Mouse (Mus musculus) right cerebral cortex, adult 2 months (tissue): ENCODE results near the gene Pacs2.
A peak's percentile ranks its signal among the peaks of the same experiment; 100 is the strongest.

Experiments
- DNase-seq, 2 experiments: peaks; one replicate each; pipeline ENCODE4 v3.0.0; 2021 to 2022; ENCODE audit warnings: low spot score in 2 of 2

Pacs2 gene

DNA sequence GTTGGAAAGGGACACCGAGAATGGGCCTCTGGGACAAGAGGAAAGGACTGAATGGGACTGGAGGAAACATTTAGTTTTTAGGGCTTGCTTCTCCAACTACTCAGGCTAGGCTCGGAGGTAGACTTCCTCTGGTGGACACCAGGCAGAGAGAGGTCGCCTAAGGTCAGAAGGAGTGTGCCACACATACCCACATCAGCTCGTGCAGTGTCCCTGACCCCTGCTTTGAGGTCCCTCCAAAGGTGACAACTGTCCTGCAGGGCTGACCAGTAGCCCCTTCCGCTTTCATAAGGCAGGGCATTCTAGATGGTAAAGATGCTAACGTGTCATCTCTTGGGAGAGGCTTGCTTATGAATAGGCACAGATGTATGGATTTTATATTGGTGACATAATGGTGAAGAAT lies 61.2 kb downstream of the Pacs2 start:
- no peak for DNase-seq

DNA sequence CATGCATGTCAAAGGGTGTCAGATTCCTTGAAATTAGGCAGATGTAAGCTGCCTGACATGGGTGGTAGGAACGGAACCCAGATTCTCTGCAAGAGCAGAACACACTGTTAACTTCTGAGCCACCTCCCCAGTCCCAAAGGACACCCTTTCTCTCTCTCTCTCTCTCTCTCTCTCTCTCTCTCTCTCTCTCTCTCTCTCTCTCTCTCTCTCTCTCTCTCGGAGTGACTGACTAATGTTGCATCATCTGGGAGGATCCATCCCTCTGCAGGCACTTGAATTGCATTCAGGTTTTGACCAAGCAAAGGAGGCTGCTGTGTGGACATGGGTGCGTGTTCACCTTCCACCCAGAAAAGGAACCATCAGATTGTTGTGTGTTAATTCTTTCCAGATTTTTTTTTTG lies 73.0 kb downstream of the Pacs2 start:
- no peak for DNase-seq

DNA sequence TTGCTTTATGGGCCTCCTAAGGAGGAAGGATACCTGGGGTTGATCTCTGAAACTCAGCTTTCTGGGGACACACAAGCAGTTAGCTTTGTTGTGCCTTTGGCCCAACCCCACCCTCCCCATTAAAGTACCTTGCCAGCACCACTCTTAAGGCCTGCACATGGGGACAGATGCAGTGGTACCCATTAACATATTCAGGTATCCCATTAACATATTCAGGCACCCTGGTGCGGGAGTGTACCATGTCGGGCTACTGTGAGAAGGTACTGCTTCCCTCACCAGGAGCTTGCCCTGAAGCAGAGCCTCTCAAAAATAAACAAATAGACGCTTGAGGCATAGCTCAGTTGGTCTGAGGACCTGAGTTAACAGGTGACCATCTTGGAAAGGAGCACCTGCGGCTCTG lies 73.7 kb downstream of the Pacs2 start:
- no peak for DNase-seq

DNA sequence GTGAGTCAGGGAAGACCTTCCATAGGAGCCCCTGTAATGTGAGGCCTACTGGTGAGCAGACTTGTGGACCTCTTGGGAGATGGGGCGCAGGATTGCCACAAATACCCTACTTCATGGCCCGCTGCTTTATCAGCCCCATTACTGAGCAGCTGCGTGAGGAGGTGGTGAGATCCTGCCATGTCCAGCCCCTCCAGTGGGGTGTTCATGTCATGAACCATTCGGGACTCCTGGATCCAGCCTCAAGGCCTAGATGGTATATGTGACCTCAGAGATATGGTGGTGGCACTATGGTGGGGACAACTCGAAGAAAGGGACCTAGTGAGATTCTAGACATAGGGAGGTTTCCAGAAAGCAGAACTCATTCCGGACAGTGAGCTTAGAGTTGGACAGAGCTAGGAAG lies 74.8 kb downstream of the Pacs2 start:
- no peak for DNase-seq

DNA sequence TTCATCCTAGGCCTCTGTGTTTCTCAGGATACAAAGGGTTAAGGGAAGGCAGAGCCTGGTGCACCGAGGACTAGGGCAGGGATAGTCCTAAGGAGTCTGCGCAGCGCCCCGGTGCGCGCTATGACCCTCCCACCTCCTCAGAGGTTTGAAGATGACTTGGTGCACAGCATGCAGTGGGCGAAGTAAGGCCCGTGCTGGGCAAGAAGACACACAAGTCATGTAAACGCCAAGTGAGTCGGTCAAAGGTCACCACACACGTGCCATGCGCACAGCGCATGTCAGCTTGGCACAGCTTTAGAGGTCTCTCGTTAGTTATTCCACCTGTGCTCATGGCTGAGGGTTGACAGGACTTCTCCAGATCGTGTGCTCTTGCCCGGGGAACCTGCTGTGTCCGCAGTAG lies 75.7 kb downstream of the Pacs2 start:
- DNase-seq = no peak

DNA sequence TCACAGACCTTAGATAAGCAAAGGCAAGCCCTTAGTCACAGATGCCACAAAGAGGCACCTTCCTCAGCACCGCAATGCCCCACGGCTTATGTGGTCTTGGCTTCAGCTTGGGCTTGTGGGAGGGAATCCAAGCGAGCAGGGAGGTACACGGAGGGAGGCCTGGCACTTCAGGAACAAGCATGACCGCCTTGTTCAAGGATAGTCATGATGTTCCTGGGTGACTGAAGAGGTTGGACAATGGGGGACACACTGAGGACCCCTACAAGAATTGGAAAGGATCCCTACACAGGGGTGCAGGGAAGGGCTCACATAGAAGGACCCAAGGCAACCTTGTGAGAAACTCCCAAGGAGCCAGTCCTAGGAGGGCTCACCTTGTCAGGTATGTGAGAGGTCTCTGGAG lies 82.7 kb downstream of the Pacs2 start:
- DNase-seq = no peak

DNA sequence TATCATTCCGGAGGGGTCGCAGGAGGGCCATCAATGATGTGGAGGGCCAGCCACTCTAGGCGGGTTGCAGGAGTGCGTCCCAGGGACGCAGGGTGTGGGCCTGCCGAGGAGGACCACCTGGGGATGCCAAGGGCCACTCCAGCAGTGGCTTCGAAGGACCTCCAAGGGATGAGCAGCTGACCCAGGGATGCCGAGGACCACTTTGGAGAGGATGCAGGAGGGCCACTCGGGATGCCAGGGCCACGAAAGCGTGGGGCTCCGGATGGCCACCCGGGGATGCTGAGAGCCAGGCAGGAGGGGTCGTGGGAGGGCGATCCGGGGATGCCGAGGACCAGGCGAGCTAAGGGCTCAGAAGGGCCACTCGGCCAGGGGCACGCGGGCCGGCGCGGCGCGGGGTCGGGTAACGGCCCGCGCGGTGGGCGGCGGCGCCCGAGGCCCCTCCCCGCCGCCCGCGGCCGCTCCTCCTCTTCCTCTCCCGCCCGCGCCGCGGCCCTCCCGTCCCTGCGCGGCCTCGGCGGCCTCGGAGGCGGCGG lies 83.5 kb downstream of the Pacs2 start, which contains the start of gene Mta1:
TSS of gene Mta1 (plus strand) at position 530 of the 533 bp plus-strand sequence.
- peak in 1 of 2 experiments; percentile 43 for DNase-seq

DNA sequence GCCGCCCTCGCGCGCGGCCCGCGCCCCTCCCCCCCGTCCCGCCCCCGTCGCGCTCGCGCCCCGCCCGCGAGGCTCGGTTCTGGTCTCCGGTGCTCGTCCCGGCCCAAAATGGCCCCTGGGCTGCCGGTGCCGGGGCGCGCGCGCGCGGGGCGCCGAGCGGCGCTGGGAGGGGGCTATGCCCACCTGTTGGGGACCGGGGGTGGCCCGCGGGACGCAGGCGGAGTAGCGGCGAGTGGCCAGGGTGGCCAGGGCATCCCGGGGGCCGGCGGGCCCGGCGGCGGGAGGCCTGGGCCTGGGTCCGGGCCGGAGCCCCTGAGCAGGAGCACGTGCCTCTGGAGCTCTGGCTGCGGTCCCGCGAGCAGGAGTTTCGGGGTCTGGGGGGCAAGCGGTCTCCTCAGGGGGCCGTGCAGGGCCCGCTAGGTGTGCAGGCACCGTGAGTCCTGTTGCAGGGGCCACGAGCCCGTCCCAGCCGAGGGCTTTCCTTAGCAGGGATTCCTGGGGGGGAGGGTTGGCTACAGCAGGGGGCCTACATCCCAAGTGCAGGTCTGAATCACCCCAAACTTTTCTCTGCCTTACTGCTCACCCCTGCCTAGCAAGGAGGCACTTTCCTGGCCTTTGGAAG lies 84.3 kb downstream of the Pacs2 start:
- no peak for DNase-seq

DNA sequence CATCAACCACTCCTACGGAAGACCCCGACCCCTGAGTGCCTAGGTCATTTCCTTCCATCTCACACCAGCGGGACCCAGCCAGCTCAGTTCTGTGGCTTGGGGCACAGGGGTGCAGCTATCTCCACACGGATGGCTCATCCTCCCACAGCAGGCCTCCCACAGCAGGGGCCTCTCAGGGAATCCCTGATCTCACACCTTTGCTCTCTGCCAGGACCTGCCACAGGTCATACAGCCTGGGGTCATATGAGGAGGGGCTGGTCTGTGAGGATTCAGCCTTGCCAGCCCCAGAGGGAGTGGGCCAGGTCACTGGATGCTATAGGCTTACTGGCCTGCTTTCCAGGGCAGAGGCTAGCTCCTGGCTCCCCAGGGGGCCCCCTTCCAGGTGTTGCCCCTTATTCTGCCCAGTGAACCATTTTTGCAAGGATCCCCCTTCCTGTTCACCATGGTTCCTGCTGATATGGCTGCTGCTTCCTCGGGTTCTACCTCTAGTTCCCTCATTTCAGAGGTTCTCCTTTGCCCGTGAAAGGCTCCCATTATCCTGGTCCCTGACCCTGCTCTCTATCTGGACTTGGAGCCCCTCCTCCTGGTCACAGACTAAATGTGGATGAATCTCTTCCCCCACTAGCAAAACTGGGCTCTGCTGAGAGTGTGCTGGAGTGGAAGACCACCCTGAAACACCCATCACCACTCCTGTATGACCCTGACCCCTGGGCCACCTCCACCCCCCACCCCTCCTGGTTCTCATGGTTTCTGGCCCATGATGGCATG lies 85.3 kb downstream of the Pacs2 start:
- DNase-seq = no peak

DNA sequence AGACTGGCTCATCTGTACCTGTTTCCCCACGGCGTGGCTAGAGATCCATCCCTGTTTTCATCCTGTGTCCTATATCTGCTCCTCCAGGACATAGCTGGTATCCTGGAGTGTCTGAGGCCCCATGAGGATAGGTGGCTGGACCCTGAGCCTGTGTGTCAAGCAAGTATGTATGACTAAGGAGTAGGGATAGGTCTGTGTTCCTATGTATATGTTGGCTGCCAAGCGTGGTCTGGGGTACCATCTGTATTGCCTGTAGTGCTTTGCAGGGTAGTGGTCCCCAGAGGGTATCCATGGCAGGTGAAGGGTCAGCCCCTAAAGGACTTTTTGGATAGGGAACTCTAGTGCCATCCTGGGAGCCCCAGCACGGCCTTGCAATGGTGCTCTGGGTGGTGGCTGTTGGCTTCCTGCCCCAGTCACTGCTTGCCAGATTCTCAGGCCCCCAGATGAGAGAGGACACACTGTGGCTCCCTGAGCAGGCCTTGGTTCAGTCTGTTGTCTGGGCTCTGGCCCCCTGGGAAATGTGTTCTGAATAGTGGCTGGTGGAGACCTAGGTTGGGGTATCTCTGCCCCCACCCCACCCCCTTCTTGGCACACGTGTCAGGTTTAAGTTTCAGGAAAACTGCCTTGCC lies 86.3 kb downstream of the Pacs2 start:
- no peak for DNase-seq

DNA sequence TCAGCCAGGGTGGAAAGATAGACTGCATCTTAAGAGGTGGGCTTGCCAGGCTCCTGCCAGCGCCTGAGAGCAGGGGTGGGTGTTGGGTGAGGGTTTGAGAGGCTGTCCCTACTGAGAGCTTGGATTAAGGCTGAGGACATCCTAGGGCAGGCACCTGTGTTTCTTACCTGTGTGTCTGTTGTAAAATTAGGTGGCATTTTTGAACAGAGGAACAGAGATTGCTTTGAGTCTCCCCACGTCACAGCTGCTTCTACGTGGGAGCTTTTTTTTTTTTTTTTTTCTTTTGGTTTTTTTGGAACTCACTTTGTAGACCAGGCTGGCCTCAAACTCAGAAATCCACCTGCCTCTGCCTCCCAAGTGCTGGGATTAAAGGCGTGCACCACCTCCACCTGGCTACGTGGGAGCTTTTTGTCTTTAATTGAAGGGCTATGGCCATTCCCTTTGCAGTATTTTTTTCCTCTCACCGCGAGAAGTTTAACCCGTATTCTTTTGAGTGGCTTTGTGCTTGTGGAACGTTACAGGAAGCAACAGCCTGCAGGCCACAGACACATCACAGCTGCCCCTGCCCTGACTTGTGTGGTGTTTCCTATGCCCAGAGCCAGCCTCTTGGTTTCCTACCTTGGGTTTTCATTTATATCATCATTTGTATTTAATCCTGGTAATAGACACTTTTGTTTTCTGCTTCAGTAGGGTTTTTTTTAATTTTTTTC lies 87.1 kb downstream of the Pacs2 start:
- DNase-seq = no peak

DNA sequence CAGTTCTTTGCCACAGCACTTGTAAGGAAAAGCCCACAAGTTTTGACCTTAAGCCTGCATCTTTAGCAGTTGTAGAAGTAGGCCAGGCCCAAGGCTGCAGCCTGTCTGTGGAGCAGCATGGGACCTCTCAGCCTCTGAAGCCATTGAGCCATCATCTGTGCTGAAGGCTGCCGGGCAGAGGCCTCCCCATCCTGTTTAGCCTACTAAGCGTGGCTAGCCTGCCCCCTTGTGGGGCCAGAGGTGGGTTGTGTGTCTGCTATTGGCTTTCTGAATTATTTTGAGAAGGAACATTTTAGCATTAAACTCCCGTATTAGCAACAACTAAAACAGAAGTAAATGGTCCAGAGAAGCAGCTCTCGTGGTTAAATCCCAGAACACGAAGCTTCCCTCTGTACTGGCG lies 88.2 kb downstream of the Pacs2 start:
- peak in 1 of 2 experiments; percentile 64 for DNase-seq

DNA sequence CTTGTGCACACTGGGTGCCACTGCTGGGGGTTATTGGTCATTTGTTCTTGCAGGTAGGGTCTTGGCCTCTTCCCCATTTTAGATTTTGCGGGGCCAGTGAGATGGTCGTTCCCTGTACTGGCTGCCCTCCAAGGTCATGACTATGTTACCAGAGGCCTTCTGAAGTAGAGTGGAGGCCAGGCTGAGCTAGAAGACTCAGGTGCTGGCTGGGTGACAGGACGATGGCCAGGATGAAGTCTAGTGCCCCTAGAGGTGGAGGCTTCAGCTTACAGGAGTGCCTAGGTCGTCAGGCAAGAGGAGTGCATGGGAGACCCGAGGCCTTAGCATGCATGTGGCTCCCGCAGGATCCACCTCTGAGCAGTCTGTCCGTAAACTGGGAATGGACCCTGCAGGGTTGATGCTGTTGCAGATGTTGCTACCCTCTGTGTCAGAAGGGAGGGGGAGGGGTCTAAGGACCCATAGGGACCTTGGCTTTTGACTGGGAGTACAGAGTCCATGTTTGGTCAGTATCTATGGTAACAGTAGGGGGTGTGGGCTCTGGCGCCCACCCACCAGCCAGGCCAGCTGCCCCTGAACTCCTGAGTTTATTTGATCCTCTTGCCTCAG lies 89.6 kb downstream of the Pacs2 start:
- DNase-seq = no peak

DNA sequence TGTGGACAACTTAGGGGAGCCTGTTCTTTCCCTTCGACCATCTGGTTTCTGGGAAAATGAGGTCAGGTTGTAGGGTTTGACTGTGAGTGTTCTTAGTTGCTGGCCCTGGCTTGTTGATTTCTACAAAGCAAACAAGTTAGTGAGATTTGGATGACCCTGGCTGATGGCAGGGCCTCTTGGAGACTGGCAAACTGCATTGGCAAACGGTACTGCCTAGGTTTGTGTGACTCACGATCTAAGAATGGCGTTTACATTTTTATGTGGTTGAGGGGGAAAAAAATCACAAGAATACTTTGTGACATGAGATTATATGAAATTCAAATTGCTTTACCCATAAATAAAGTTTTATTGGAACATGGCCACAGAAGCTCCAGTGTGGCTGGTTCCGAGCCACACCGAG lies 92.1 kb downstream of the Pacs2 start:
- DNase-seq = no peak

DNA sequence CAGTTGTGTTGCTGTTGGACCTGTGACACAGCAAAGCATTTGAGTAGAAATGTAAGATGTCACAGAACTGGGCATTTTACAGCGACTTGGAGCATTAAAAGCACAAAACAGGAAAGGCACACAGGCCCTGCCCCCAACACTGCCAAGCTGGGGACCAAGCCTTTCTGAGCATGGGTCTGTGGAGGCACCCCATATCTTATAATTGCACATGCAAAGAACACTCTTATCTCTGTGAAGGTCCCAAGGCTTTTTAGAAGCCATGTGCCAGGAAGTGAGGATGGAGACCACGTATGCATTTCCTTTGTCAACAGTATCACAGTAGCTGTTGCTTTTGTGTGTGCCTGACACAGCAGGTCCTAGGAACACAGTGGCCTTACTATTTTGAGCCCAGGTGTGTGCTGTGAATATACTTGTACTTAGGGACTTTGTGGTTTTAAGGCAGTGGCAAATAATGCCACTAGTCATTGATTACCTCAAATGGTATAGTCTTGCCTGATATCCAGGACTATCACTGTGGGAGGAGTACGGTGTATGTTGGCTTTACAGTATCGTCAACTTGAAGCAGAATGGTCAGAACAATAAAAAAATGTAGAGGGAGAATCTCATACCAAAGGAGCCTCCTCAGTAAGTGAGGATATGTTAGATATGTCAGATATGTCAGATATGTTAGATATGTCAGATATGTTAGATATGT lies 93.3 kb downstream of the Pacs2 start:
- no peak for DNase-seq

DNA sequence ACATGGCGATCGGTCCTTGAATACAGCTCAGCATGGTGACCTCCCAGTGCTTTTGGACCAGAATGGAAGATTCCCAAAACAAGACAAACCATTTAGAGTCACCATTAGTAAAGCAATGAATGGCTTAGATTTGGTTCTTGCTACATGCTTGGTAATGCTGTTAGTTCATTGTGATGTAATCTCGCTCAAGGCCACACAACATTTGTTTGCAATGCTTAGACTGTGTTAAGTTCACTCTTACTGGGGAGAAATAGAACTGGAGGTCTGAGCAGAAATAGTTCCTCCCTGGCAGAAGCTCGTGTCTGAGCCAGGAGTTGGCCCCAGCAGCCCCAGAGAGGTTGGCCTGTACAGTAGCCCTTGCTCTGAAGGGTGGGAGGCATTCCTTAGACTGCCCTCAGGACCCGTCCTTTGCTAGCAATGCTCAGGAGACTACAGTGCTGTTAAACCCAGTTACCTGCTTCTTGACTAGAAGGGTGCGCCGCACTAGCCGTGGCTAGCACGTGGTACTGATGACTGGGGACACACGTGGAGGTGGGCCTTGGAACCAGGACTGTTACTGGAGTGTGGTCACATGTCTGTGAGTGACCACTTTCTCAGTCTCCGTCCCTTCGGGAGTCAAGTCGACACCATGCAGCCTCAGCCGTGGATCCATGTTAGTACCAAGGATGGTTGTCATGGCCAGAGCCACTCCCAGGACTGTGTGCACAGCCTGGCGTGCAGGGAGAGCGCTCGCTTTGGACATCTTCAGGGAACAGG lies 94.4 kb downstream of the Pacs2 start:
- DNase-seq = no peak

DNA sequence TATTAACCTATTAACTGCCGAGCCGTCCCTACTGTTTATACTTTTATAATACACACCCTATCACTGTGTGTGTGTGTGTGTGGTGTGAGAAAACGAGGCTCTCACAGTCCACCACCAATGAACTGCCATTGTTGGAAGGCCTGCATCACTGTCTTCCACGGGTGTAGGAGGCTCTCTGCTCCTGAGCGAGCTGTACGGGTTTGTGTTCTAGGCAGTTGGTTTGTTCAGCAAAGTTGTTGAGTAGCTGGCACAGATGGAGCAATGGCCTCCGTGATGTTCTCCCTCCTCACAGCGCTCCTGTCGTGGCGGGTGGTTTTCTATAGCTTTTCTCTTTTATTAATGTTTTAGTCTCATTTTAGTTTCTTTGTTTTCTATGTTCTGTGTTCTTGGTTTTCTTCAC lies 95.5 kb downstream of the Pacs2 start:
- DNase-seq = peak in 1 of 2 experiments; percentile 35

DNA sequence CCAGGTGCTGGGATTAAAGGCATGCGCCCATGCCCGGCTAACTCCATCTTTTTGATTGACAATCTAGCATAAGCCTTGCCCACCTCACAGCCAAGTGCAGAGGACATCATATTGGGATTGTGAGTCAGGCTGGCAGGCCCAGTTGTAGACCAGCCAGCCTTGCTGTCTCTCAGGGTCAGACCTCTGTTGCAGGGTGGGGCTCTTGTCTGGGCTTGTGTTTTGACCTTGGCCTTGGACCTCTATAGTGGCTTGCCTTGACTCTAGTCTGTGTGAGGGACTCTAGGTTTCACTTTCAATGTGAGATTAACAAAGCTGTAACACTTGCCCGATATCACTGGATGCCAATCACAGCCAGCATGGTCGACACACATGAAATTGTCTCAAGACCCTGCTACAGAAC lies 99.8 kb downstream of the Pacs2 start:
- DNase-seq = no peak

DNA sequence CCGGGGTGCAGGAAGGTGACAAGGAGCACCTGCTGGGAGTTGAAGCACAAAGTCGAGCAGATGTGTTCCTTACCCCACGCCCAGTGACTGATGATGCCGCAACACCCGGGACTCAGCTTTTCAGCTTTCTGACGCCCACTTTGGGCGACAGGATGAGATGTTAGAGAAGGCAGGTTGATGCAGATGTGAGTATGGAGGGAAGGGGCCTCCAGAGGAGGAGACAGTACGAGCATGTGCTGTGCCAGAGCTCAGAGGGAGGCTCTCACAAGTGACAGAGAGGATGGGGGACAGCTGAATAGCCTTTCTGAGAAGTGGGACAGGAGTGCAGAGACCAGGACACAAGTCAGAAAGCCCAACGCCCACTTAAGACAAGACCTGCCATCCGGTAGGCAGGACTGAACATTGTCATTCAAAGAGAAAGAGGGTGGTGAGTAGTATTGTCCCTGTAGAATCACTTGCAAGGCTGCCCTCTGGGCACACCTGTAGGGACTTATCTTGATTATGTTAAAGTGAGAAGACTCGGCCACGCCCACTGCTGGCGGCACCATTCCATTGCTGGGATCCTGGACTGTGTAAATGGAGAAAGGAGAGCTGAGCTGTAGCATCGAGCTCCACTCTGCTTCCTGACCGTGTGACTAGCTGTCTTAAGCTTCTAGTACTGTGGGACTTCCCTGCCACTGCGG lies 100.7 kb downstream of the Pacs2 start:
- no peak for DNase-seq
